Mouse (Mus musculus): ENCODE data around the gene Fndc3b.

DNA sequence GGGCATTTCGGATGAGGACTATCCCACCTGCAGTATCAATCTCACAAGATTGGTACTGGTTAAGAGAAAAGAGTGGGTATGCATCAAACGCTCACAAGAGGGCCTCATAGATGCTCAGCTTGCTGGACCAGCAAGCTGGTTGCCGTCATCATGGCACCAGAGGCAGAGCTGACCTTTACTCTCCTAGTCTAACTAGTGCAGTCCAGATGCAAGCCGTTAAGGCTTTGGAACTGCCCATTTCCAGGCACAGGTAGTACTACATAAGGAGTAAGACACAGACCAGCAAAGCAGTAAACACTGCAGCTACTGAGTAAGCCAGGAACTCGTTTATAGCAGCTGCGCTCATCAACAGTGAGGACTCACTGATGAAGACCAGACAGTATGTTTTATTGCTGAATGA lies 138.8 kb downstream of the Fndc3b start:
- TF ChIP-seq CTCF (IDR thresholded peaks at IDR 0.05; ENCODE audit: control insufficient read depth, insufficient read depth, insufficient replicate concordance, low read depth, low read length) (no peak), POLR2A (IDR thresholded peaks at IDR 0.05; ENCODE audit: control insufficient read depth, low read depth, low read length) (no peak)
